ENCODE assay signal across 9 mouse cellular contexts in the genomic region with DNA sequence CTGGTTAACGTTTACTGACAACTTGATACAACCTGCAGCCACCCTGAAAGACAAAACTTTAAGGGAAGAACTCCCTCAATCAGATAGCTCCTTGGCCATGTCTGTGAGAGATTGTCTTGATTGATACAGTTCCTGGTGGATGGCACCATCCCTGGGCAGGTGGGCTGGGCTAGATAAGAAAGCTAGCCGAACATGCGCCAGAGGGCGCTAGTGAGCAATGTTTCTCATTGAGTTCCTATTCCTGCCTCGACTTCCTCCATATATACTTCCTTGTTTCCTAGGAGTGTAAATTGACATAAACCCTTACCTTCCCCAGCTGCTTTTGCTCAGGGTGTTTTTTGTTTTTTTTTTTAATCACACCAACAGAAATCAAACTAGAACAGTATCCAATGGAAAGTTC. TPM values are rescaled to one million over a fixed set of nuclear protein-coding genes. Genes with fewer than 3 reads are reported as not detected.
DNase-seq lines count a peak whose midpoint lies in the region; ATAC-seq and TF ChIP-seq lines count a peak whose summit lies in the region.
"Had no signal": no experiment of that assay in that cellular context is flagged by ENCODE, and none has a peak within 500 bp of the region (broad histone marks: within the 10 kb centered on the region; RNA-seq: fewer than 3 reads in every experiment).

No protein-coding gene starts in this region.

- H3K4me1 ChIP-seq in embryonic fibroblast, embryonic 13.5 days (ENCODE audit: control insufficient read depth, insufficient read depth, low read length) = no peaks in the 10 kb centered on the region
- H3K4me1 ChIP-seq in limb, embryonic 11.5 days (ENCODE audit: control insufficient read depth, insufficient read depth, low read length) = no peaks in the 10 kb centered on the region
- H3K4me1 ChIP-seq: embryonic facial prominence, embryonic 12.5 days had no signal

- no peak overlapping the region for H3K4me3 ChIP-seq in embryonic fibroblast, embryonic 13.5 days (ENCODE audit: insufficient read depth, low read length)
- H3K4me3 ChIP-seq in limb, embryonic 11.5 days (ENCODE audit: low read depth, low read length) = no peak overlapping the region
- H3K4me3 ChIP-seq: embryonic facial prominence, embryonic 12.5 days had no signal

- no peaks in the 10 kb centered on the region for H3K27me3 ChIP-seq in limb, embryonic 11.5 days (ENCODE audit: control insufficient read depth, insufficient read depth, low read length)
- H3K27me3 ChIP-seq: embryonic facial prominence, embryonic 12.5 days had no signal

- 33% methylated on average over 5 of the region's 5 CpGs for WGBS in limb, embryonic 11.5 days

- H3K27ac ChIP-seq in embryonic fibroblast, embryonic 13.5 days (ENCODE audit: insufficient read depth, low read length) = no peak overlapping the region
- H3K27ac ChIP-seq in limb, embryonic 11.5 days (replicated peaks; ENCODE audit: low read depth, low read length) = no peak overlapping the region
- H3K27ac ChIP-seq: embryonic facial prominence, embryonic 12.5 days had no signal

- TF ChIP-seq CTCF in embryonic fibroblast, embryonic 13.5 days (IDR thresholded peaks at IDR 0.05; ENCODE audit: borderline replicate concordance, insufficient read depth, low read length) = peak; percentile 35; the same call in 1 of the 2 replicates

- H3K9ac ChIP-seq in limb, embryonic 11.5 days (ENCODE audit: low read length) = no peak overlapping the region
- H3K9ac ChIP-seq: embryonic facial prominence, embryonic 12.5 days had no signal

- H3K9me3 ChIP-seq in limb, embryonic 11.5 days (ENCODE audit: control insufficient read depth, low read length) = no peaks in the 10 kb centered on the region
- H3K9me3 ChIP-seq: embryonic facial prominence, embryonic 12.5 days had no signal

- TF ChIP-seq POLR2A in embryonic fibroblast, embryonic 13.5 days (IDR thresholded peaks at IDR 0.05; ENCODE audit: low read depth, low read length) = no peak

- no peak for ATAC-seq in limb, embryonic 11.5 days (ENCODE audit: insufficient number of reproducible peaks, low FRiP score, low TSS enrichment, low read depth)

- peak; percentile 29 to 61 for DNase-seq in heart, adult 18-20 months
- no peak for DNase-seq in heart, adult 9 months (ENCODE audit: low spot score in 2 of 2)
- DNase-seq in A20 (ENCODE audit: low read depth, low spot score) (peak; percentile 71), R1 (ENCODE audit: low read depth, low spot score) (peak; percentile 81)
- DNase-seq in limb, embryonic 11.5 days (ENCODE audit: low spot score) = peak; percentile 58
- DNase-seq in spleen, adult 12 weeks (ENCODE audit: low spot score) = peak; percentile 19
- no peak for DNase-seq in urinary bladder, postnatal 4 days (ENCODE audit: low spot score in 2 of 2)

- no peak overlapping the region for H3K4me2 ChIP-seq in limb, embryonic 11.5 days (ENCODE audit: low read depth, severe bottlenecking)
- H3K4me2 ChIP-seq: embryonic facial prominence, embryonic 12.5 days had no signal

- no peaks in the 10 kb centered on the region for H3K36me3 ChIP-seq in limb, embryonic 11.5 days (ENCODE audit: control insufficient read depth, insufficient read depth, low read length)
- H3K36me3 ChIP-seq: embryonic facial prominence, embryonic 12.5 days had no signal

RNA-seq across cellular contexts. Expression of gene Lclat1, which starts 11.3 kb away (rescaled TPM):
- 10 to 100 TPM; 97.3 to 97.5 TPM for total RNA-seq in heart, adult 18-20 months (2021)
- polyA plus RNA-seq in embryonic fibroblast, embryonic 13.5 days (2011; ENCODE audit: insufficient read length, low read depth, missing spikeins) = 73.4 and 86.8 TPM in 2 replicates
- 16.5 and 18.5 TPM in 2 replicates for polyA plus RNA-seq in limb, embryonic 11.5 days (2014; fragmentation: Nextera tagmentation; extraction: Ambion mirVana)

Comparison
In these comparisons a context has a peak if more than half of its experiments do, and no peak if none do; other contexts are left out.
1. DNase-seq: peak in heart, adult 18-20 months (2 of 2), A20 (single experiment), R1 (single experiment), limb, embryonic 11.5 days (single experiment) and spleen, adult 12 weeks (single experiment); none in heart, adult 9 months (0 of 2) and urinary bladder, postnatal 4 days (0 of 2).